Mouse (Mus musculus) right cerebral cortex, adult 18-20 months (tissue): ENCODE data around the gene Fgfr1op2.
A peak's percentile ranks its signal among the peaks of the same experiment; 100 is the strongest.

Experiments
- DNase-seq: peaks from one replicate; pipeline ENCODE4 v3.0.0; 2022; ENCODE audit warnings: mixed read lengths

Gene Fgfr1op2

GRCm38 (mm10) chr6:146611385-146611784 lies 34.4 kb downstream of the Fgfr1op2 start:
- no peak for DNase-seq

DNA sequence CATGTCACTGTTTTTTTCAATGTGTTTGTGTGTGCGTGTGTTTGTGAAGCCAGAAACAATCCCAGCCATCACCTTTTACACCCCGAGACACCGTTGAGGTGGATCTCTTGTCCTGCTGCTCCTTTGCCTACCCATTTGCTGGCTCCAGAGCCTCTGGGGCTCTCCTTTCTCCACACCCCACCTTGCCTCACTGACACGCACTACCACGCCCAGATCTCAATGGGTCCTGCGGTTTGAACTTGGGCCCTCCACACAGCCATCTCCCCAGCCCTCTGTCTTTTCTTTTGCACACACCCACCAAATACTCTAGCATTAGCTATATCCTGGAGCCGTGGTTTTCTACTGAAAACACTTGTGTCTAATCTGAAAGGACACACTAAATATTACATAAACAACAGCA lies 34.9 kb downstream of the Fgfr1op2 start:
- no peak for DNase-seq

DNA sequence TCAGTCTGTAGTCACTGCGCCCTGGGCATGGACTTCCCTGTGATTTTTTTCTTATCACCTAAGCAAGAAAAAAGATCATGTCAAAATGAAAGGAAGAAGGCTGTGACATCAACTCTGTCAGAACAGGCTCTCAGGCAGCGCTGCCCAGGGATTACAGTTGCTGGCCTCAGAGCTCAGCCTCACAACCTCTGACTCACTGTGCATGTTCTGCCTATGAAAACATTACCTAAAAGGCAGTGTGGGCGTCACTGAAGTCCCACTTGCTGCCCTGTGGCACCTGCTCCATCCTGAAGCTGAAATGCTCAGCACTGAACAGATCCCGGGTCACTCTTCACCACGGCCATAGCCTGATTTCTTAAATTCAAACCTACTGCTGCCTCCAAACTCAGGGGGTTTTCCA lies 35.7 kb downstream of the Fgfr1op2 start:
- no peak for DNase-seq

- no peak for DNase-seq
These were observed 36.9 kb downstream of the Fgfr1op2 start for GRCm38 (mm10) chr6:146613907-146614306.

- DNase-seq, result no peak
These were observed 37.5 kb downstream of the Fgfr1op2 start for GRCm38 (mm10) chr6:146614541-146614940.

DNA sequence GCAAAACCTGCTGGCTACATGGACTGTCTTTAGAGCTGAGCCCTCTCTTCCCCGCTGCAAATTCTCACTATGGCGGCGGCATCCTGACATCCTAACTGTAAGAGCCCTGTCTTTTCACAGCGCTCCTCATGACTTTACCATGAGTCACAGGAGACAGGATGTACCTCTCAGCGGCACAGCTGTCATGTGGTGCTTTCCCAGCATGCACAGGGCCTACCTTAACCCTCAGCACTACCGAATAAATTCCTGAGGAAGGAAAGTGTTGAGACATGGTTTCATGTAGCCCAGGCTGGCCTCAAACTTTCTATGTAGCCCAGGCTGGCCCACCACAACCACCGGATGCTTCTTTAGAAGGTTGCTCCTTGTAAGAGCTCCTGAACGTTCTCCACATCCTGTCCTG lies 38.9 kb downstream of the Fgfr1op2 start:
- DNase-seq, result no peak

DNA sequence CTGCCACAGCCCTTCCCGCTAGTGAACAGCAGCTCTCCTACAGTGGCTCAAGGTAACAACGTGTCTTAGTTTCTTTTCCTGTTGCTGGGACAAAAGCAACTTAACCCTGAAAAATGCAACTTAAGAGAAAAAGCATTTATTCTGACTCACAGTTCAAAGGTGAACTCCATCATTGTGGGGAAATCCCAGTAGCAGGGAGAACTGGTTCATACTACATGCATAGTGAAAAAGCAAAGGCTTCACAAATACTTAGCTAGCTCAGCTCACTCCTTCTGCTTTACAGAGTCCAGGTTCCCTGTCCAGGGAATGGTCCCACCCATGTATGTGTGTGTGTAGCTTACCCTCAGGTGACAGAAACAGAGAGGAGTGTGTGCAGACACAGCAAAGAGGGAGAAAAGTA lies 39.7 kb downstream of the Fgfr1op2 start:
- DNase-seq, result no peak

GRCm38 (mm10) chr6:146628123-146628522 lies 51.1 kb downstream of the Fgfr1op2 start:
- no peak for DNase-seq

DNA sequence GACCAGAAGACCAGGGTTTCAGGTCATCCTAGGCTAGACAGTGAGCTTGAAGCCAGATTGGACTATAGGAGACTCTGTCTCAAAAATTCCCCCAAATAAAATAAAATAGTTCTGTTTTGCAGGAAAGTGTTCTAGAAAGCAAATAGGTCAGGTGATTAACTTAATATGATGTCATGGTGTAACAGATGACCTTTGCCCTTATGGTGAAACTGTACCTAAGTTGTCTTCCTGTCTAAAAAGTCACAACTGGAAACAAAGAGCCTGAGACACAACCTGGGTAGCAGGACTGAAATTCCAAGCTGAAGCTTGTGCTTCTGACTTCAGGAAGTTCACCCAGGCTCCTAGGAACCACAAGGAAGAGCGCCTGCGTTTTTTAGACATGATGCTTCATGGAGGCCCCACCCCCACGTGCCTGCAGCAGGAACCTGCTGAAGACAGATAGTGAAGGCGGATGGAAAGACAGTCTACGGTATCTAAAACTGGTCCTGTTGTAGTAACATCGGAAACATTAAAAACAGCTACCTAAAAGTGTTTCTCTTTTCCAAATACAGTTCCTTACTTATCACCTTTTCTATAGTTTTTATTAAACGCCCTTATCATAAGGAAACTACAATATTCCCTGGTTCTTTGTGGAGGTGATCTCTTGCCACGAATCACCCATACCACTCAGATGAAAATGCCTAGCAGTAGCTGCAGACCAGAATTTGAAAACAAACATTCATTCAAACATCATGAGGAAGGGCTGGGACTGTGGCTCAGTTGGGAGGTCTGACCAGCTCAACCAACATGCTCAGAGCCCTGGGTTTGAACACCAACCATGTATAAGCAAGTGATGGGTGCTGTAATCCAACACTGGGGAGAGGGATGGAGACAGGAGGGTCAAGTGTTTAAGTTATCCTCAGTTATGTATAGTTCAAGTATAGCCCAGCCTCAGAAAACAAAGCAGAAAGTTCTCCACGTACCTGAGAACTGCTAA lies 53.1 kb downstream of the Fgfr1op2 start:
- no peak for DNase-seq

GRCm38 (mm10) chr6:146630961-146631360 lies 54.0 kb downstream of the Fgfr1op2 start:
- no peak for DNase-seq

GRCm38 (mm10) chr6:146631847-146632246 lies 54.8 kb downstream of the Fgfr1op2 start:
- no peak for DNase-seq

DNA sequence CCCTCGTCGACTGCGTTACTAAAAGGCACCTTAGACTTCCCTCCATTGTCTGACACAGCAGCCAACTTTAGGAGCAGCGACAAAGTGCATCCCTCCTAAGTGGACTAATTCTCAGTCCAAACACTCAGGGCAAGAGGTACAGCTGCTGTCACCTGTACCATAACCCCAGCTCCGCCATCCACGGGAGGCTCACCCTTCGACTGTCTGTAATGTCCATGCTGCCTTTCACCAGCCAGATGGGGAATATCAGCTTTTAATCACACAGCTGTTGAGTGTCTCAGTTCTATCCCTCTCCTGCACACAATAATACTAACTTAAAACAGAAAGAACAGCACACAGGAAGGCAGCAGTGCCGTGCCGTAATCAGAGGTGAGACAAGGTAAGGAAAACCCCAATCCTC lies 55.4 kb downstream of the Fgfr1op2 start:
- no peak for DNase-seq

DNA sequence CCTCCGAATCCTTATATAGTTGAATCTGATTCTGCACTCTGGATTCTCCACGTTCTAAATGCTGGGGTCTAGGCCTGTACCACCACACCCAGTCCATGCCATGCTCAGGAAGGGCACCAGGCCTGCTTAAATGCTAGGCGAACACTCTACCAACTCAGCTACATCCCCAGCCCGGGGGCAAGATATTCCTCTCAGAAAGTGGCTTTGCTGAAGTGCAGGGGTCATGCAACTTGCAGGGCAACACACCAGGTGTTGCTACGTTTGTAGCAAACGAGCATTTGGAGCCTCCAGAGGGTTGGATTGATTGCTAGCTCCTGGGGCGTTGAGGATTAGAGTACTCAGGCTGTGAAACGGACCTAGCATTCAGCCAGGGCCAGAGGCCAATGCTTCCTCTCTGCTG lies 56.1 kb downstream of the Fgfr1op2 start:
- DNase-seq, result no peak

DNA sequence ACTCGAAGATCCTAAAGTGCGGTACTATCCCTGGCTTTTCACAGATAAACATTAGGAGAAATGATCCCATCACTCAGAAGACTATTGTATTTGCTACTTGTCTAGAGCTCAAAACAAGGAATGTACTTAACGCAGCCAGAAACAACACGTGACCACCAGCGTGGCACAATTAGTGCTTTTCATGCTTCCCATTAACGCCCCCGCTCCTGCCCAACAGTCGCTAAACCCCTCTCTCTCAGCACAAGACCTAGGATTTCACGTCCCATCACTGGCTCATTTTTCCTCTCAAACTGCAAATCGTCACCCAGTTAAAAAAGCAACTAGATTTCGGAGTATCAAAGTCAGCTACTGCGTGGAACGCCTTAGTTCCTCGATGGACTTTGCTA lies 56.6 kb downstream of the Fgfr1op2 start:
- peak; percentile 49 for DNase-seq

GRCm38 (mm10) chr6:146634015-146634722 lies 57.2 kb downstream of the Fgfr1op2 start:
- peak; percentile 77 for DNase-seq

- no peak for DNase-seq
These were observed 58.0 kb downstream of the Fgfr1op2 start for GRCm38 (mm10) chr6:146634759-146635606.

- DNase-seq, result no peak
These were observed 59.5 kb downstream of the Fgfr1op2 start for GRCm38 (mm10) chr6:146636482-146636881.

DNA sequence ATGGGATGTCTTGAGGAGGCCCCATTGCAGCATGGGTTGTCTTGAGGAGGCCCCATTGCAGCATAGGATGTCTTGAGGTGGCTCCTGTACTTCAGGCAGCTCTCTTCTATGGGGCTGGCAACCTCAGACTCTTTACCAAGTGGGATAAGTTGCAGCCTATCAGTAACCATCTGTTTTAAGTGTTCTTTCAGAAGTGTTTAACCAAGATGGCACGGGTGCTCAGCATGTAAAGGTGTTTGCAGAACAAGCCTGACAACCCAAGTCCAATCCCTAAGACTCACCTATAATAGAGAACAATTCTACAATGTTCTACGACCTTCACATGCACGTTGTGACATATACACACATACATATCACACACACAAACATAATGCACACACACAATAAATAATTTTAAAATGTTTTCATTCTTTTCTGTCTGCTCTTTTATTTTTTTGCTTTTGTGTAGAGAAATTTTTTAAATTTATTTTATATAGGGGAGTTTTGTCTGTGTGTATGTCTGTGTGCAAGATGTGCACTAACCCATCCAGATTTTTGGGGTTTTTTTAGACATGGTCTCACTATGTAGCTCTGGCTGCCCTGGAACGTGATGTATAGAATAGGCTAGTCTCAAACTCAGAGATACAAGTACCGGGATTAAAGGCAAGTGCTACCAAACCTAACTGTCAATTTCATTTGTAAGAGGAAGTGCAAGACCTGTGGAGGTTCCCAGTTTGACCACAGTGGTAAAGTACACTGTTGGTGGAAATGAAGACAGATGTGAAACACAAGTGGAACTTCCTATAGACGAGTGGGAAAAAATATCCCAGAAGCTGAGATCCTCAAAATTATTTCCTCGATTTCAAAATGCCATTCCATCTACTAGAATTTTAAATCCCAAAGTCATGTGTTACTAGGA lies 63.3 kb downstream of the Fgfr1op2 start:
- DNase-seq, result no peak

DNA sequence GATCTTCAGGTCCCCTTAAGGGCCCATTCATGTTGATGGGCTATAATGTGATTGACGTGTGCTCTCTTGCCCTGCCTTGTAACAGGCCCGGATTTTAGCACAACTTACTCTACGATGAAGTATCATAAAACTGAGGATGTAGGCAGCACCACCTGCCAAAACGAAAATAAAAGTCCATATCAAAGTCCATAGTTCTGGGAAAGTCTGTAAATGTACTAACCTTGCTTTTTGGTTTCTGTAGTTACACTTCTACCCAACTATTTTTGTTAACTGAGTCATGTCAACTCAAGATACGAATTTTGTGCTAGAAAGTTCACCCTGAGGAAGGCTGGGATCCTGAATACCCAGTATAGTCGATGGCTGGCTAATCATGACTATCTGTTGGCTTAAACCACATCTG lies 64.0 kb downstream of the Fgfr1op2 start:
- no peak for DNase-seq

DNA sequence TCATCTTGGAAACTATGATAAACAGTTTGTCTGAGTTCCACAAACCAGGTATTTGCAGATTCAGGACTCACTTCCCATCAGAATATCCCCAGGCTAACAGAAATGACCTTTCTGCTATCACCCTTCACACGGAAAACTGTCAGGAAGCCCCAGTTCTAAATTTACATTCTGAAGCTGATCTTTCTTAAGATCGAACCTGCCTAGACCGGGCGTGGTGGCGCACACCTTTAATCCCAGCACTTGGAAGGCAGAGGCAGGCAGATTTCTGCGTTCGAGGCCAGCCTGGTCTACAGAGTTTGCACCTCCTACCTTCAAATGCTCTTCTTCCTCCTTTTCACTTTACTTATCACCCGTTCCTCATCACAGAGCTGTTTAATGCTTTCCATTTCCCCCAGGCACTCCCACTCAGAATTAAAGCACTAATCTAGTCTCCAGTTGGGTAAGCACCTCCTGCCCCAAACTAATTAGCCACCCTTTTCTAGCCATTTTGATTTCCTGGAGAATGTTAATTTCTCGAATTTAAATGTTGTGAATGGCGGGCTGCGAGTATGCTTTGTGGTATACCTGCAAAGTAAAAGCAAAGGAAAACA lies 64.7 kb downstream of the Fgfr1op2 start:
- no peak for DNase-seq
